Mouse (Mus musculus) kidney, adult 2 months (tissue): ENCODE data around the gene Angpt4.

Experiments
- CTCF ChIP-seq: fragments of 200-500 bp; conservative IDR thresholded peaks from 2 replicates; pipeline ENCODE4 v1.5.1; 2011; ENCODE audit warnings: low read depth, mild to moderate bottlenecking, control low read depth, low read length, moderate library complexity, mixed read lengths; ENCODE audit not compliant: insufficient read depth, insufficient read length
- POLR2A ChIP-seq: fragments of 200-500 bp; IDR thresholded peaks from one replicate; pipeline ENCODE4 v1.6.1; 2011; ENCODE audit warnings: low read depth, low read length, control low read depth

DNA sequence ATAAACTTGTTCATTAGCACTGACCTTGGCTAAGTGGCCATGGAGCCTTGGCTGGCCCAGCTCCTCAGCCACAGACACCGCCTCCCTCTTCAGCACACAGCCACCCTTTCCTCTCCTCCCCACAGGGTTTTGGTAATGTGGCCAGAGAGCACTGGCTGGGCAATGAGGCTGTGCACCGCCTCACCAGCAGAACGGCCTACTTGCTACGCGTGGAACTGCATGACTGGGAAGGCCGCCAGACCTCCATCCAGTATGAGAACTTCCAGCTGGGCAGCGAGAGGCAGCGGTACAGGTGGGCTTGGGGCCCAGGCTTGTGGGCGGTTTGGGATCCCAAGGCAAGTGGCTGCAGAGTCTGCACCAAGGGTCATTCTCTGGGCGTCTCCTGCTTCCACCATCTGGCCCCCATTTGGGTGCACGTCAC, 27.8 kb downstream of the Angpt4 start:
- TF ChIP-seq POLR2A (no peak), CTCF (no peak)
